Mouse (Mus musculus) liver, postnatal 0 days (tissue): ENCODE measurements around the gene Ins2. TPM values are rescaled to one million over a fixed set of nuclear protein-coding genes. Genes with fewer than 3 reads are reported as not detected.

ENCODE experiments used
- ATAC-seq: fragments of 200-750 bp; cut with Nextera tagmentation; 2 replicates; pipeline ENCODE4 v1.8.0; 2017; ENCODE audit warnings: mild to moderate bottlenecking, moderate library complexity
- DNase-seq: peaks from one replicate; pipeline ENCODE4 v3.0.0-alpha.2; 2016
- H3K27ac ChIP-seq: fragments of 300-500 bp; sonication (generic); 2 replicates; pipeline ENCODE4 v1.5.1; 2014; ENCODE audit warnings: antibody characterized with exemption, moderate library complexity, mild to moderate bottlenecking, low read depth
- H3K27me3 ChIP-seq: fragments of 300-500 bp; sonication (generic); 2 replicates; pipeline ENCODE4 v1.6.1; 2014; ENCODE audit warnings: low read length, control low read depth, mixed read lengths; ENCODE audit not compliant: insufficient read depth
- H3K36me3 ChIP-seq: fragments of 300-500 bp; sonication (generic); replicated peaks from 2 replicates; pipeline ENCODE4 v1.6.1; 2014; ENCODE audit warnings: mild to moderate bottlenecking, control low read depth, low read length, moderate library complexity, mixed read lengths; ENCODE audit not compliant: insufficient read depth
- H3K4me1 ChIP-seq: fragments of 300-500 bp; sonication (generic); 2 replicates; pipeline ENCODE4 v1.6.1; 2014; ENCODE audit warnings: antibody characterized with exemption, mild to moderate bottlenecking, control low read depth; ENCODE audit not compliant: insufficient read depth
- H3K4me2 ChIP-seq: fragments of 300-500 bp; sonication (generic); 2 replicates; pipeline ENCODE4 v1.6.1; 2014; ENCODE audit warnings: low read depth, mild to moderate bottlenecking, low read length, moderate library complexity, mixed read lengths
- H3K4me3 ChIP-seq: fragments of 300-500 bp; sonication (generic); 2 replicates; pipeline ENCODE4 v1.5.1; 2014; ENCODE audit warnings: low read depth, low read length
- H3K9ac ChIP-seq: fragments of 300-500 bp; sonication (generic); replicated peaks from 2 replicates; pipeline ENCODE4 v1.6.1; 2014; ENCODE audit warnings: mild to moderate bottlenecking, moderate library complexity
- H3K9me3 ChIP-seq: fragments of 300-500 bp; sonication (generic); 2 replicates; pipeline ENCODE4 v1.6.1; 2016; ENCODE audit warnings: mild to moderate bottlenecking, control low read depth, low read length, mixed read lengths
- CTCF ChIP-seq: sonication (generic); IDR thresholded peaks from 2 replicates; pipeline ENCODE4 v1.5.1; 2016; ENCODE audit warnings: antibody characterized with exemption, low read depth
- EP300 ChIP-seq: IDR thresholded peaks from 2 replicates; pipeline ENCODE4 v1.6.1; 2016; ENCODE audit warnings: antibody characterized with exemption, low read depth, mild to moderate bottlenecking
- WGBS: fragments of 180-500 bp; shearing (Covaris S2); extraction: QIAGEN DNeasy Blood & Tissue Kit; methylation state at CpG from one replicate; pipeline ENCODE4 v1.1.7; 2014; ENCODE audit not compliant: insufficient replicate concordance; 5-methylcytosine and 5-hydroxymethylcytosine counted together
- microRNA counts: library from miRNA; unstranded; fragments of <30 nt; microRNA quantifications from one replicate; lab custom pipeline; 2015
- microRNA-seq: library from miRNA; unstranded; fragments of <30 nt; microRNA quantifications from one replicate; pipeline ENCODE4, GENCODE M21; 2016
- polyA plus RNA-seq: library from polyadenylated mRNA; unstranded; fragments of >200 nt; fragmentation: Nextera tagmentation; extraction: Ambion mirVana; gene quantifications from 2 replicates; pipeline ENCODE4 v1.2.1, GENCODE M21; 2015

Gene Ins2
- polyA plus RNA-seq, 1 experiment from 2014 or later: not detected

DNA sequence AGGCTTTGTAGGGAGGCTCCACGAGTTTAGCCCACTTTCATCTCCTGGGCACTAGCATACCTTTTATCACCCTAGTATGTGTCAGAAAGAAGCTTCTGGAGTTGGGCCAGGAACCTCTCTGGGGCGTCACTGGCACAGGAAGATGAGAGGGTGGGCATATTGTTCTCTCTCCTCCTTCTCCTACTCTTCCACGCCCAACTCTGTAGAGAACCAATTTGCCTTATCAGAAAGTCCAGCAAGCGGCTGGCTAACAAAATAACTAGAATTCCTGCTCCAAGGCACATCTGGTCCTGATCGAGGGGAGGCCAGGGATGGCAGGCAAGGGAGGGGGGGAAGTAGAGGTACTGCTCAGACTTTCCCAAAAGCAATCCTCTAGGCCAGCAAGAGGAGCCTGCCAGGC is 98.1 kb downstream of the Ins2 start:
- Histone ChIP-seq H3K4me3 (no peak overlapping the region), H3K4me2 (no peak overlapping the region), H3K9ac (no peak overlapping the region), H3K4me1 (no peaks in the 10 kb centered on the region), H3K27me3 (no peaks in the 10 kb centered on the region), H3K36me3 (no peaks in the 10 kb centered on the region), H3K27ac (no peak overlapping the region), H3K9me3 (no peaks in the 10 kb centered on the region)
- ATAC-seq: peak; percentile 45
- 46% methylated on average over 5 of the region's 5 CpGs for WGBS
- peak; percentile 11; the same call in 1 of the 2 replicates for TF ChIP-seq EP300
- no peak for TF ChIP-seq CTCF
- DNase-seq: no peak

DNA sequence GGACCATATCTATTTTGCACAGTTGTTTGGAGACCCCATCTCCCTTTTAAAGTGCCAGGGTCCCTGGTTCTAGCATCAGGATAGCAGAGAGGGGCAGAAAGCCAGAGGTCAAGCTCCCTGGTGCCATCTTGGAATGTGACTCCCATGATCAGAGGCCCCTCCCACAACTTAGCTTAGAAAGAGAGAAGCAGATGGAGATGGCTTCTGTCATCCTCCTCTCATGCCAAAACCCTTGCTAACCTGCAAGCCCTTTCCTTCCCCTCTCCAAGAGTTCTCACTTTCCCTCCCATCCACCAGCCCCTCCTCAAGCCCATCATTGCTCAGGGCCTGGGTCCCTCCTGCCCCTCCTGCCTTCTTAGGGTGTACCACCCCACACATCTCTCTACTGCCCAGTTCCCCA is 107.0 kb downstream of the Ins2 start:
- ATAC-seq: no peak

DNA sequence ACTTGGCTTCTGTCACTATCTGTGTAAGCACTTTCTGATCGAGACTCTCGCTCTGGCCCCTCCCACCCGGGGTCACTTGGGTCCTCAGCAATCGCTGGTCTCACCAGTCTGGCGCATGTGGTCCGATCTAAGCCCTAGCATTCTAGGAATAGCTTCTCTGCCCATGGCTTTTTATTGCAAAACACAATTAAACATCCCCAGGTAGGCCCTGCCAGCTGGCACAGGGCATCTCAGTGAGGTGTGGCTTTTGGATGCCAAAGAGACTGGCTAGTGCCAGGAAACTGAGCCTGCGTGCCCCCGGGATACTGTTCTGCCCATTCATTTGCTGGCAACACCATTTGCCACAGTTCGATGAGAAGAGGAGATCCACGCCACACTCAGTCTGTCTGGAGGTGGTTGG is 112.5 kb downstream of the Ins2 start:
- DNase-seq (no peak), ATAC-seq (no peak)
- no peak overlapping the region for H3K4me2 ChIP-seq
- H3K4me3 ChIP-seq: no peak overlapping the region
- 81% methylated on average over 10 of the region's 10 CpGs for WGBS
- no peaks in the 10 kb centered on the region for H3K4me1 ChIP-seq
- TF ChIP-seq EP300: no peak
- TF ChIP-seq CTCF: no peak
- H3K27me3 ChIP-seq: 0 out of 2 replicates have a peak, but pooled peaks cover 2% of the 10 kb centered on the region
- no peaks in the 10 kb centered on the region for H3K36me3 ChIP-seq
- H3K27ac ChIP-seq: no peak overlapping the region
- H3K9me3 ChIP-seq: no peaks in the 10 kb centered on the region
- H3K9ac ChIP-seq: no peak overlapping the region

More for the DNA sequence above, 107.0 kb downstream of the Ins2 start:
- Histone ChIP-seq H3K9me3 (no peaks in the 10 kb centered on the region), H3K4me1 (no peaks in the 10 kb centered on the region), H3K4me3 (no peak overlapping the region), H3K4me2 (no peak overlapping the region), H3K9ac (no peak overlapping the region), H3K27ac (no peak overlapping the region), H3K27me3 (0 out of 2 replicates have a peak, but pooled peaks cover 2% of the 10 kb centered on the region), H3K36me3 (no peaks in the 10 kb centered on the region)
- TF ChIP-seq EP300 (no peak), CTCF (no peak)
- DNase-seq: no peak

DNA sequence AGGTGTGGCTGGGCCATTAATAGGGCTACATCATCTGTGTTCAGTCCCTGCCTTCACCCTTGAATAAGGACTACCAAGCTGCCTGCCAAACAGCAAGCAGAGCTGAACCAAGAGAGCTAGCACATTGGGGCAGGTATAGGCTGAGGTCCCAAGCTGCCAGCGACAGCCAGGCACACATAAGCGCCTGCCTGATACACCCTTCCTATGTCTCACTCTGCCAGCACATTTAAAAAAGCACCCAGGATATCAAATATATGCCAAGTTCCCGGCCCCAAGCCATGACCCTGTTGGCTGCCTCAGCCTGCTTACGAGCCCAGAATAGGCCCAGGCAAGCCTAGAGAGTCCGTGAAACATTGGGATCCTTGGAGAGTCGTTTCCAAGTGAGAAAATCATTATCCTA is 113.4 kb downstream of the Ins2 start:
- no peak overlapping the region for H3K4me3 ChIP-seq
- DNase-seq (no peak), ATAC-seq (no peak)
- no peaks in the 10 kb centered on the region for H3K36me3 ChIP-seq
- H3K9me3 ChIP-seq: no peaks in the 10 kb centered on the region
- H3K27ac ChIP-seq: no peak overlapping the region
- no peak overlapping the region for H3K4me2 ChIP-seq
- no peaks in the 10 kb centered on the region for H3K4me1 ChIP-seq
- 0 out of 2 replicates have a peak, but pooled peaks cover 2% of the 10 kb centered on the region for H3K27me3 ChIP-seq
- WGBS: 69% methylated on average over 6 of the region's 6 CpGs
- H3K9ac ChIP-seq: no peak overlapping the region
- TF ChIP-seq CTCF: no peak
- TF ChIP-seq EP300: no peak

MicroRNAs within 50 kb of the gene (microRNA counts, 519-probe panel; counts per million panel counts)
- microRNA mmu-miR-483 (lab: Ali Mortazavi, UCI): 3,208 counts per million, percentile 34 among the panel's probes with 10 or more counts

Small RNAs within 50 kb of the gene (microRNA-seq; reads per million reads assigned to microRNA genes)
- gene Mir483: 8,155 reads per million, percentile 92 among the genes with 10 or more reads in this experiment

Other genes with a start within 250 kb of the Ins2 start
- gene Tnnt3, start 244.5 kb downstream of the Ins2 start, polyA plus RNA-seq: 3.6 and 72.5 TPM in 2 replicates
- 18.7 and 19.3 TPM in 2 replicates for gene Mrpl23, start 210.7 kb downstream of the Ins2 start, polyA plus RNA-seq
- 1,534 and 1,664 TPM in 2 replicates for gene Igf2, start 76.6 kb downstream of the Ins2 start, polyA plus RNA-seq
- gene Gm49394, start 73.4 kb downstream of the Ins2 start, polyA plus RNA-seq: 0.04 TPM in 1 of 2 replicates, not detected in the other
- gene Th, start 187.7 kb upstream of the Ins2 start, polyA plus RNA-seq: not detected in 2 replicates
- gene Ascl2, start 225.9 kb upstream of the Ins2 start, polyA plus RNA-seq: 0.21 and 0.23 TPM in 2 replicates